Mouse (Mus musculus) lung, adult 2 months (tissue): ENCODE measurements around the gene Gm17349. TPM values are rescaled to one million over a fixed set of nuclear protein-coding genes. Genes with fewer than 3 reads are reported as not detected.

Experiments
- DNase-seq: peaks from one replicate; pipeline ENCODE4 v3.0.0; 2022
- H3K4me1 ChIP-seq: fragments of 200-500 bp; 2 replicates; pipeline ENCODE4 v1.6.1; 2011; ENCODE audit warnings: low read length; ENCODE audit not compliant: control insufficient read depth, insufficient read depth
- H3K4me3 ChIP-seq: fragments of 200-500 bp; replicated peaks from 2 replicates; pipeline ENCODE3; 2011; ENCODE audit warnings: low read depth, mild to moderate bottlenecking, control low read depth, low read length; ENCODE audit errors: extremely low read depth
- CTCF ChIP-seq: fragments of 200-500 bp; IDR thresholded peaks from 2 replicates; pipeline ENCODE4 v1.5.1; 2011; ENCODE audit warnings: mild to moderate bottlenecking, low read length, control low read depth; ENCODE audit not compliant: insufficient read depth
- POLR2A ChIP-seq: fragments of 200-500 bp; IDR thresholded peaks from 2 replicates; pipeline ENCODE4 v1.6.1; 2011; ENCODE audit warnings: low read depth, mild to moderate bottlenecking, control low read depth, low read length, borderline replicate concordance; ENCODE audit errors: extremely low read depth
- WGBS: fragments of 180-500 bp; shearing (Covaris S2); methylation state at CpG from one replicate; pipeline ENCODE4 v1.1.7; 2018; 5-methylcytosine and 5-hydroxymethylcytosine counted together
- polyA plus RNA-seq: library from polyadenylated mRNA; depleted of rRNA; stranded (reverse); fragments of >200 nt; gene quantifications from 2 replicates; pipeline ENCODE4 v1.2.3, GENCODE M21; 2012

Gm17349 gene
- polyA plus RNA-seq, 1 experiment: not detected

DNA sequence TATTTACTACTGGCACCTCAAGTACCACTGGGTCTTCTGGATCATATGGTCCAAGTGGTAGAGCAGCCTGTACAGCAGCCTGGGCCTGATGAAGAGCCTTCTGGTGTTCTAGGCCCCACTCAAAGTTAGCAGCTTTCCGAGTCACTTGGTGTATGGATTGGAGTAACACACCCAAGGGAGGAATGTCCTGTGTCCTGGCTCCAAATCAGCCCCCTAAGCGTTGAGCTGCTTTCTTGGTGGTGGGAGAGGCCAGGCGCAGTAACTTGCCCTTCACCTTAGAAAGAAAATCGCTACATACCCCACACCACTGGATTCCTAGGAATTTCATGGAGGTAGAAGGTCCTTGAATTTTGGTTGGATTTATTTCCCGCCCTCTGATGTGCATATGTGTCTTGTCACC, 21.1 kb downstream of the Gm17349 start:
- TF ChIP-seq POLR2A (no peak), CTCF (no peak)
- H3K4me1 ChIP-seq: no peaks in the 10 kb centered on the region
- WGBS: 93% methylated on average over 5 of the region's 5 CpGs
- DNase-seq: no peak
- H3K4me3 ChIP-seq: no peak overlapping the region

GRCm38 (mm10) chr15:99682880-99683279, 22.4 kb downstream of the Gm17349 start:
- WGBS: 91% methylated on average over 7 of the region's 7 CpGs

GRCm38 (mm10) chr15:99679008-99679407, 26.3 kb downstream of the Gm17349 start:
- Histone ChIP-seq H3K4me1 (no peaks in the 10 kb centered on the region), H3K4me3 (no peak overlapping the region)
- DNase-seq: no peak
- WGBS: 71% methylated on average over 7 of the region's 7 CpGs
- TF ChIP-seq POLR2A: no peak
- no peak for TF ChIP-seq CTCF

More at GRCm38 (mm10) chr15:99682880-99683279, 22.4 kb downstream of the Gm17349 start:
- Histone ChIP-seq H3K4me1 (no peaks in the 10 kb centered on the region), H3K4me3 (no peak overlapping the region)
- DNase-seq: no peak
- TF ChIP-seq POLR2A (no peak), CTCF (peak; percentile 18; the same call in 1 of the 2 replicates)

- WGBS: 17% methylated on average over 13 of the region's 13 CpGs
- Histone ChIP-seq H3K4me1 (no peaks in the 10 kb centered on the region), H3K4me3 (no peak overlapping the region)
- TF ChIP-seq CTCF: 0 out of 2 replicates have a peak, but pooled peaks have one; percentile 19
- TF ChIP-seq POLR2A: no peak
- DNase-seq: no peak
These were observed 27.1 kb downstream of the Gm17349 start for GRCm38 (mm10) chr15:99678063-99678800.

GRCm38 (mm10) chr15:99677089-99677488, 28.2 kb downstream of the Gm17349 start:
- TF ChIP-seq CTCF: no peak
- no peak for TF ChIP-seq POLR2A
- Histone ChIP-seq H3K4me3 (no peak overlapping the region), H3K4me1 (no peaks in the 10 kb centered on the region)
- no peak for DNase-seq
- WGBS: 48% methylated on average over 8 of the region's 8 CpGs

DNA sequence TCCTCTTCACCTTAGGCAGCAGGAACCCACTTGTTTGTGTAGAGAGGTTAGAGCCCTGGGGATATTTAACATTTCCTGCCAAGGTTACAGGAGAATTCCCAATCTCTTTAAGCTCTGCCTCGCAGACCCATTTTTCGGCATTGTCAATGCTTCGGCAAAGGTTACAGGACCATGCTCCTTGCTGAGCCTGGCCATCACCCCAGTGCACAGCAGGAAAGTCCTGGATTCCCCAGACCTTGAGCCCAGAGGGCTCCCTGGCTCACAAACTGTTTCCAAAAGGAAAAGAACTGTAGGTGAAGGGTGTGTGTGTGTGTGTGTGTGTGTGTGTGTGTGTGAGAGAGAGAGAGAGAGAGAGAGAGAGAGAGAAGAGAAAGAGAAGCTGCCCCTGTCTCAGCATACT, 30.4 kb downstream of the Gm17349 start:
- WGBS: 86% methylated on average over 3 of the region's 3 CpGs
- Histone ChIP-seq H3K4me1 (peaks cover 4% of the 10 kb centered on the region), H3K4me3 (no peak overlapping the region)
- TF ChIP-seq POLR2A (no peak), CTCF (no peak)
- no peak for DNase-seq

- H3K4me1 ChIP-seq: peaks cover 4% of the 10 kb centered on the region
- WGBS: 63% methylated on average over 14 of the region's 14 CpGs
- TF ChIP-seq POLR2A (no peak), CTCF (no peak)
- DNase-seq: no peak
- no peak overlapping the region for H3K4me3 ChIP-seq
These were observed 33.5 kb downstream of the Gm17349 start for GRCm38 (mm10) chr15:99671783-99672182.

DNA sequence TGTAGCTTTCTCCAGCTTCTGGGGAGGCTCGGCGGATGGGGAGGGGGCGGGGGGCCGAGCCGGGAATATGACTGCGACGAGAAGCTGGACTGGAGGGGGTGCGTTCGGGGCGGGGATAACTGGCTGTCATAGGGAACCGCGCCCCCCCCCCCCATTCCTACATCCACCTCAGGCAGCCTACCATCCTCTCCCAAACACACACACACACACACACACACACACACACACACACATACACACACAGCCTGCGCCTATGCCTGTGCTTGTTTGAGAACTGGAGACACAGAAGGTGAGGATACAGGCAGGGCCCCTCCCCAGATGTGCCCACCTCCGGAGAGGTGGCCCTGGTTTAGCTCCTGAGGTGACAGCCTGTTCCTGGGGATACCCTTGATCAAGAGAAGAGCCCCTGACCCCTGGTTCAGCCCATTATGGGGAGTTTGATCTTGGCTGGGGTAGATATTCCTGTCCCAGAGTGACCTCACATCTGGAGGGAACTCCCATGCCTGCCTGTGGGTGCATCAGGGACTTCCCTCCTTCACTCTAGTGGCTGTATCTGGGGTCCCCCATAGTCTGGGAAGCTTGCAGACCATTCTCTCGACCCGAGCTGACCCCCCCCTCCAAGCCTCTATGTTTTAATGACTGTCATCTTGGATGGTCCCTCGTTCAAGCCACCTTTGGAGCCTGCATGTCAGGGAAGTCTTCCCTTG, 34.2 kb downstream of the Gm17349 start:
- no peak for DNase-seq
- TF ChIP-seq CTCF (no peak), POLR2A (no peak)
- 10% methylated on average over 14 of the region's 17 CpGs for WGBS
- Histone ChIP-seq H3K4me1 (peaks cover 4% of the 10 kb centered on the region), H3K4me3 (no peak overlapping the region)

- WGBS: 4% methylated on average over 69 of the region's 74 CpGs
- peak; percentile 58 for DNase-seq
- peaks cover 4% of the 10 kb centered on the region for H3K4me1 ChIP-seq
- peak within 1 kb of the TSS; percentile 24 for H3K4me3 ChIP-seq
- no peak for TF ChIP-seq CTCF
- TF ChIP-seq POLR2A: no peak
These were observed 35.0 kb downstream of the Gm17349 start, which contains the start of gene Asic1 for GRCm38 (mm10) chr15:99670154-99670821. Asic1 (plus strand) TSS chr15:99670368.
